Mouse (Mus musculus): ENCODE measurements around the gene Erbin.

Gene Erbin

DNA sequence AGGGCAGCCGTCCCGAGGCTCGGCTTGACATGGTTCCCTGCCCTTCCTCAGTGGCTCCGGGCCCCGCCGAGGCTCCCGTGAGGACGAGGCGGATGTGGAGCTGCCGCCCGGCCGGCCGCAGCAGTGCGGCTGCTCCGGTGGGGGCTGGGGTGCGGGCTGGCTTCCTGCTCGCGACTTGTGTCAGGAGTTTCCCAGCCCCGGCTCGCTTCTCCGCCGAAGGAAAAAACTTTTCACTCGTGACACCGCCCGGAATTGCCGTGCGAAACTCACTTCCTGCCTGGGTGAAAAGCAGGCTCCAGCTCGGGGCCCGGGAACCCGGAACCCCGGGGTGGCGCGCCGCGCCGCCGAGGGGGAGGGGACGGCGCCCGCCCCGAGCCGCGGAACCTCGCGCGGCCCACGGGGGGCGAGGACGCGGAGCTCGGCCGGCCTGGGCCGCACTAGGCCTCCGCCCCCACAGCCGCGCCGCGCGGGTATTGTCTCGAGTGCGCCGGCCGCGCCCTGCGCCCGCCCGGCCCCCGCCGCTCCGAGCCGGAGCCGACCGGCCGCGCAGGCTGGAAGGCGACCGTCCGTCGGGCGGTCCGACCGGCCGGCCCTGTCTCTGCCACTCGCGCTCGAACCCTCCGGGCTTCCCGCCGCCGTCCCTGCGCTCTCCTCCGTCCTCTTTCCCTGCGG is at the start of gene Erbin:
Gene Erbin (minus strand): TSS at position 254 of the 672 bp plus-strand sequence.
- in situ Hi-C loops (cut with MboI, MseI), result no loop called here

DNA sequence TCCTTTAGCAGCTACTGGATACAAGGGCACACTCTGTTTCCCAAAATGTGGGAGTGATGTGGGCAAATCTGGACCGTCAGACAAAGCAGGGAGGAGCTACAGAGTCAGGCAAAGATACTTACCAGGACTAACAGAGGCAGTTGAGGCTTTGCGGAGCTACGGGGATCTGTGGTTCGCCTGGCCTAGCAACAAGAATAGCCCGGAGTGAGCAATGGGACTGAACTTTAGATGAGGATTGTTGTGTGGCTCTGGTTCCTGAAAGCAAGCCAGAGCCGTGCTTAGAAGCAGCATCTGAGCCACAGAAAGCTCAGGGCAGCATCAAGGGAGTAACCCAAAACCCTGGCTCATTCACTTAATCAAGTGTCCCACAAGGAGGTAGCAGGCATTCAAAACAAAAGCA is 49.6 kb upstream of the Erbin start:
- in situ Hi-C loops (cut with MboI, MseI), result loop anchor here (10.0 kb wide), 1 partner anchor 815 kb away; no protein-coding TSS in a partner anchor

DNA sequence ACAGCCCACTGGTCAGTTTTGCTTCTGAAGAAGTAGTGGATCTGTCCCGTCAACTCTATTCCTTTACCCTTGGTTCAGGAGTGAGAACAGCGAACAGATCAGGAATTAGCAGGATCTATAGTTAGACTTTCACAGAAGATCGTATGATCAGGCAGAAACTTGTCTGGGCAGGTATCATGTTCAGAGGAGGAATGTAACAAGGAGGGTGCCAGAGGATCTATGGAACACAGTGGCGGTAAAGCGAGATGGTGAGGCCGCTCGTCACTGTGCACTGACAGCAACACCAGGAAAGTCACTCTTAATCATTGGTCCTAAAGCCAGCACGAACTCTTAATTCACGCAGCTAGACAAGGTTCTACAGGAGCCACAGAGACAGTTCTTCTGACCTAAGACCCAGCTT is 47.7 kb upstream of the Erbin start:
- in situ Hi-C loops (cut with MboI, MseI), result loop anchor here (10.0 kb wide), 1 partner anchor 813 kb away; no protein-coding TSS in a partner anchor

DNA sequence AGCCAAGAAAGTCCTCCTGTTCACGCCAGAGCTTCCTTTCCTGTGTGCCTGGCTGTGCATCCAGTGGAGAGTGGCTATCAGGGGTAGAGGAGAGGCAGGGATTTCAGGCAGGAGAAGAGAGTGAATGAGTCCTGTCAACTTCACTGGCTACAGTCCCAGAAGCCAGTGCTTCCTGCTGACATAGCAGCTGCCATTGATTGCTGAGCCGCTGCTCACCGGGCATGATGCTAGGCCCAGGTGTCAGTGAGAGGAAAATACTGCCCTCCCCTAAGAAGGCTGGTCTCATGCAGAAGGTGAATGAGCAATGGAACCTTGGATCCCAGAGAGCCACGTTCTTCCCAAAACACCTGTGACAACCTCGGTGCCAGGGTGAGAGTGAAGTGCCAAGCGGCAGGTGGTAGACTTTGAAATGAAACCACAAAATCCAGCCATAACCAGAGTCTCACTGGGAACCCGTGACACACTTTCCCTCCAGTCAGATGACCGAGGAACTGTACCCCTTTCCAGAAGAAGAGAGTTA is 46.4 kb upstream of the Erbin start:
- in situ Hi-C loops (cut with MboI, MseI), result loop anchor here (10.0 kb wide), 1 partner anchor 812 kb away; no protein-coding TSS in a partner anchor

DNA sequence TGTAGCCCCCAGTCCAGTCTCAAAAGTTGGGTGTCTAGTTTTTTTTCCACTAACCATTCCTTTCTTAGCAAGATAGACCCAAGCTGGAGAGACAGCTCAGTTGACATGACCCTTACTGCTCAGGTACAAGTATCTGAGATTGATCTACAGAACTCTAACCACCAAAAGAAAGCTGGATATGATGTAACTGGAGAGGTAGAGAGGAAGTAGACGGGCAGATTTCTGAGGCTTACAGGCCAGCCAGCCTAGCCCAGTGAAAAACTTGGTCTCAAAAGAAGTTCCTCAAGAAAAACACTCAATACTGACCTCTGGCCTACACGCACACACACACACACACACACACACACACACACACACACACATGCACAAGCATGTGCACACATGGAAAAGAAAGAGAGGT is 44.9 kb upstream of the Erbin start:
- in situ Hi-C loops (cut with MboI, MseI), result loop anchor here (10.0 kb wide), 1 partner anchor 810 kb away; no protein-coding TSS in a partner anchor

DNA sequence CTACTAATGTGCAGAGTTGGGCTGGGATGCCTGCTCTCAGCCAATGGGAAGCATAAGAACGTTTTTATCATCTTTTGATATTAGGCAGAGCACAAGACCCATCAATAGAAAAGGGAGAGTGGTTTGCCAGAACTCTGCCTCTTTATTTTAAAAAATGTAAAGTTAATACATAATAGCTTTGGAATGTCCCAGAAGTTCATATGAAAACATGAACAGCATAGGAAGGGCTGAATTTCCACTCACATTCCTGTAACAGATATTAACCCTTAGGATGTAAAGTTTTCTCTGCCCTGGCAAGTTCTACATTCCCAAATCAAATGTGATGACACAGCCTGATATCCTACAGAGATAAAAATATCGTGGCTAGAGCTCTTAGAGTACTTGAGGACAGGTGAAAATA is 42.8 kb upstream of the Erbin start:
- in situ Hi-C loops (cut with MboI, MseI), result loop anchor here (10.0 kb wide), 1 partner anchor 808 kb away; no protein-coding TSS in a partner anchor

DNA sequence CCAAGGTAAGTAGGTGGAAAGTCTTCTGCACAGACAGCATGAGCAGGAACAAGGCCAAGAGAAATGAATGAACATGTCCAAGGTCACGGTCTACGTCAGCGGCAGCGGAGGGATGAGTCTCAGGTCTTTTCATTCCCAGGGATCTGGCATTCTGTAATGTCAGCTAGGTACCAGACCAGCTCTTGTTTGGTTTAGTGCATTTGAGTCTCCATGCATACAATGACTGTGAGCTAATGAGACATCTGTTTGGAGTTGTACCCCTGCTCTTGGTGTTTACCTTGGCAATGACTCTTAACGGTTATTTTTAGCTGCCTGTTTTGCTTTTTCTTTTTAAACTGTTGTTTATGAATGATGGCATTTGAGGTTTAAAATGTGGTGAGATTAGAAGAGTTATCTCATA is 39.5 kb upstream of the Erbin start:
- in situ Hi-C loops (cut with MboI, MseI), result loop anchor here (10.0 kb wide), 1 partner anchor 805 kb away; no protein-coding TSS in a partner anchor

DNA sequence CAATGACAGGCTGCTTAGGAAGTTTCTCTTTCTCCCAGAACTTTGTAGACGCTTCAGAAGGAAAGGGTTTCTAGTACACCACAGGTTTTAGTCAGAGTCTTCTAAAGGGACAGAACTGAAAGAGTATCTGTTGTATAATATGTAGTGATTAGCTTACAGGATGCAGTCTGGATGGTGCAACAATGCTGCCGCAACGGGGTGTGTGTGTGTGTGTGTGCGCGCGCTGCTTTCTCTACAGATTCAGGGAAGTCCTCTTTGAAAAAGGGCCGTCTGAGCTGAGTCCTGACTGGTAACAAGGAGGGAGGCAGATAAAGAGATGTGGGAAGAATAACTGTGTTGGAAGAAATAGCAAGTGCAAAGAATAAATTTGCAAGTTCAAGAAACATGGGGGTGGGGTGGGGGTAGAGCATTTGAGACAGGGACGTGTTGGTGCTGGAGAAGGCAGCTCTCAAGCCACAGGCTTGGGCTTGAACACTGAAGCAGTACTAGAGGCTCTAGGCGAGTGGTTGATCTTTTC is 38.4 kb upstream of the Erbin start:
- in situ Hi-C loops (cut with MboI, MseI), result no loop called here

DNA sequence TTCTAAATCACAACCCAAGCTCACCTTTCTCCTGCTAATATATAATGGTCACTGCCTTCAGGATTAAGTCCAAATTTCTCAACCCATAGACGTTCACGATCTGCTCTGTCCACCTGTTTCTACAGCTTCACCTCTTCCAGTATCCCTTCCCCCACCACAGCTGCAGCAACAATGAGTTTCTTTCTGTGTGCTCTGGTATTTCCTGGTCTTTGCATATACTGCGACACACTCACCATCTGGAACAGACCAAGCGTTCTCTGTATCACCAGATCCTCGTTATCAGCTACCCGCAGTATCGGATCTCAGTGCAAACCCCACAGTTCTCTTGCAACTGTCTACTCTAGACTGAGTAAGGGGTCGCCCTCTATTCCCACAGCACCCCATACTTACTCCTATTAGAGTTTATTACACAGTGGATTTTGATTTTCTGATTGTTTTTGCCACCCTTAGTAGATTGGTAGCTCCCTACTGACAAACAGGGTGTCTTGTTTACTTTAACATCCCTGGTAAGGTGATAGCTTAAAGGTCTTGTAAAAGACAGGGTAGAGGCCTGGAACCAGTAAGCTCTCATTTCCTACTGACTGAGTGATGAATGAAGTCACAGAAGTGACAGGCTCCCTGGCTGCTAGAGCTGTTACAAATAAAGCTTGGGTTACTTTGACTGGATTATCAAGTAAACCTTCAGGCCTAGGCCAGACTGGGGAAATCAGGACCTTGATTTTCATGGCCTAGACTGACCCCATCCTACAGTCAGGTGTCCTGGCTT is 37.0 kb upstream of the Erbin start:
- in situ Hi-C loops (cut with MboI, MseI), result no loop called here

DNA sequence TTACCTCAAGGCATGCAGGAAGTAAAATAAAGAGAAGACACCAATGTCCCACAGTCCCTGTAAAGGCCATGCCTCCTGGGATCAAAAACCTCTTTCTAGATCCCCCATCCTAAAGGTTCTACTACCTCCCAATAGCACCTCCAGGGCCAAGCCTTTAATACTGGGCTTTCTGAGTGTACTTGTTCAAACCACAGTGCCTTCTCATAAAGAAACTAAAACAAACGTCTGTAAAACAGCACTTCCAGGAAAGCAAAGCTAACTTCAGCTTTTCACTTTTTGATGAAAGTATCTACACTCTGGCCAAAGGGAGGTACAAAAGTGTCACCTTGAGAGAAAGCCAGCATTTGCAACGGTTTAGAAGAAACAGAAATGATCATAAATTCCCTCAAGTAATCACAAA is 35.3 kb upstream of the Erbin start:
- in situ Hi-C loops (cut with MboI, MseI), result no loop called here

DNA sequence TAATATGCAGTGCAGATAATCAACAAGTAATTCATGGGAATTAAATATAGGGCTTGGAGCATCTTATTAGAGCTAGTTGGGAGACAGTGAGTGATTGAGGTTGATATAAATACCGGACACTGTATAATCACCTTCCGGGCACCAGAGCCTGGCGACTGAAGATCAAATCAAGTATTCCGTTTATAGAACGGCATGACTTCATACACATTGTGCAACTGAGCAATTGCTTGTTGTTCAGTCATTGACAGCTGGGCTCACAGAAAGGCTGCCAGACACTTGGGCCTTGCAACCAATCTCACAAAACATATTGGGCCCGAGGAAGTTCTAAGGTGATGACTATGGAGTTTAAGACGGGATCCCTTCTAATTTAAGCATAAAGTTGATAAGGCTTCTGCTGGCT is 31.1 kb upstream of the Erbin start:
- in situ Hi-C loops (cut with MboI, MseI), result no loop called here

DNA sequence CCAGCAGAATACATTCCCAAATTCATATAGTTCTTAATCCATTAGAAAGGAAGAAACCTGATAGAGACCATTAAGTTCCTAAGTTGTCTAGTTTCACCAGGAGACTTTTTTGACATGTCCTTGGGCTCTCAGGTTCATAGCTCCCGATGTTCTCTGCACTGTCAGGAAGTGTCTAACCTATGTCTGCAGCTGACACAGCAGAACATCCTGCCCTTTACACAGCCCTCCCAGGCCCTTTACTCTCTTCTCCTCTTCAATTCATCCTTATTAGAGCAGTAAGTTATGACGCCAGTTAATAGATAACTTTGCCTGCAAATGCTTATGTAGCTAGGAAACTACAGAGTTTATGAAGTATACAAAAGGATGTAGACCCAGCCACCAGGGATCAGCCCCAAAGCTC is 20.5 kb upstream of the Erbin start:
- in situ Hi-C loops (cut with MboI, MseI), result no loop called here

DNA sequence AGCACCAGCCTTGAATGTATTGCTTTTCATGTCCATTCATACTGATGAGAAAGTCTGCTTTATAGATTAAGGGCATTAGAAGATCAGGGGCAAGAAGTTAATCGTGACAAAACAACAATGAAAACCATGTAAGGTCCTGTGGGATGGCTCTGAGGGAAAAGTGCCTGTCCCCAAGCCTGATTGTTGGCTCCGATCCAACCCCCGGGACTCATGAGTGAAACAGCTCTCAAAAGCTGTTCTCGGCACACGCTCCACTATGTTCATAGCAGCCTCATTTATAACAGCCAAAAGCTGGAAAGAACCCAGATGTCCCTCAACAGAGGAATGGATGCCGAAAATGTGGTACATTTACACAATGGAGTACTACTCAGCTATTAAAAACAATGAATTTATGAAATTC is 4.3 kb upstream of the Erbin start:
- in situ Hi-C loops (cut with MboI, MseI), result no loop called here

DNA sequence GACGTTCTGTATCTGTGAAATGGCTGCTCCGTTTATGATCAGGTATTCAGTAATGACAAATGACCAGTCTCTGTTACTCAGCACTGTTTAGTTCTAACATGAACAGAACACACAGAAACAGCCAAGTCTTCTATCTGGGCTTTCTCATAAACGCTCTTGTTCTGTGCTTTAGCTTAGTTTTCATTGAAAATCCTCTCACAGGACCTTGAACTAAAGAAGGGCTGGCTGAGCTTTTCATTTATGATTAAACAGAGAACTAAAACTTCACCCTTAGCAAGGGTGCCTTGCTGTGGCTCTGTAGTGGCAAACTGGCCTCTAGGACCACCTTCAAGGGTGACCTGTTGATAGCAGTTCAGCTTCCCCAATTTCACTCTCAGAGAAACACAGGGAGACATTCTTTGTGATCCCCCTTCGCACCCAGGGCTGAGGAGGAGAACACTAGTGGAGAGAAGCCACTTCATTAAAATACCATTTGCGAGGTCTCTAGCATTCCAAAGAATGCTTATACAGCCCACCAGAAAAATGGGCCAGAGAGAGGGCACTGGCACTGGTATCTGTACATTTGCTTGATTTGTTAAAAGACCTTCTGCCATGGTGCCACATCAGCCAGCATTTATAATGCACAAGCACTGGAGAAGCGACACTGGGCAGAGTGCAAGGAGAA is 3.2 kb upstream of the Erbin start:
- in situ Hi-C loops (cut with MboI, MseI), result no loop called here

DNA sequence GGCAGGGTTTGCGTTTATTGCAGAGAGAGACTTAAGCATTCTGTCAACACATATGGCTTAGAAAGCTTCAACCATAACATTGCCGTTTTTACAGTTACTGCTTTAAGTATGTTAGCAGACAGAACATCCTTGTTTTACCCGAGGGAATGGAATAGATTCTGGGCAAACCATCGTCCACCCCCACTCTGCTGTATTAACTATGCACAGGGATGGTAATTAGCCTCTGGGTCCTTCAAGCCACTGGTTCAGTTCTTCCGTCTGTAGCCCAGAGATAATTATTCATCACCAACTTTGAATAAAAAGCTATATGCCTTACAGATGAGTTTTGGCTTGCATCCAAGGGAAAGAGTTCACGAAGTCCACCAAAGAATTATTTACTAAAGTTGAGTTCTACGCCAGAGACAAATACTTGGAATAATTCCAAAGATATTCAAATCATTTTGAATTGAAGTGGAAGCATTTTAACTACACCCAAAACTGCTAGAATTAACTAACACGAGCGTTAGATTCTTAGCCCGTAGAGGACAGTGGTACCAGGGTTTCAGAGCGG is 1.6 kb upstream of the Erbin start:
- in situ Hi-C loops (cut with MboI, MseI), result no loop called here

DNA sequence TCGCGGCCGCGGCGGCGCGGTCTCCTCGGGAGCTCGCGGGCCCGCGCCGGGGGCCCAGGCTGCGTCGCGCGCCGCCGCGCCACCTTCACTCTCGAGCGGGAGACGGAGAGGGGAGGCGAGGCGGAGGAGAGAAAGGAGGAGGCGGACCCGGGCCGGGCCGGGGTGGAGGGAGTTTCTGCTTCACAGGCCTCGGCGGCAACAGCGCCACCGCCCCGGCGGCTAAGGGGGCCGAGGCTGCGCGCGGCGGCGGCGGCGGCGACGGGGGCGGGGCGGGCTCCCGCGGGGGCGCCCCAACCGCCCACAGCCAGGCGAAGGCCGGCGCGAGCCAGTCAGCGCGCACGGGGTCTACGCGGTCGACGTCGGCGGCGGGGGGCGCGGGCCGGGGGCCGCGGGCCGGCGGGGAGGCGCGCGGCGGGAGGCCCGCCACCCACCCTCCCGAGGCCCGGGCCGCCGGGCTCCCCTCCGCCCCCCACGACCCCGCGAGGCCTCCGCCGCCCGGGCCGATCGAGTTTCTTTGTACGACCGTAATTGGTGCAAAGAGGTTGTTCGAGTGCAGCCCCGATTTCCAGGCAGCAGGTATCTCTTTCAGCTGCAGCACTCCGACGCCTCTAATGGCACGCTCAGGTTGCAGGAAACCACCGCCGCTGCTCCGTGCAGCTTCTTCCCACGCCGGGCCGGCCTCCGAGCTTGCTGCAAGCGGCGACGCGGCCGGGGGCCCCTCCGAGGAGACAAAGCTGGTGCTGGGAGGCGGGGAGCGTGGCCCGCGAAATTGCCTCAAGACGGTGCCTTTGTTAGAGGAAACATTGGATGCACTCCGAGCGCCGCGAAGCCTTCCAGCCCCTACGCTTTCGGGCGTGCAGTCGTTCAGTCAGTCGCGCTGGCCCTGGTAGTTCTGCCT is 868 bp upstream of the Erbin start:
- in situ Hi-C loops (cut with MboI, MseI), result no loop called here

DNA sequence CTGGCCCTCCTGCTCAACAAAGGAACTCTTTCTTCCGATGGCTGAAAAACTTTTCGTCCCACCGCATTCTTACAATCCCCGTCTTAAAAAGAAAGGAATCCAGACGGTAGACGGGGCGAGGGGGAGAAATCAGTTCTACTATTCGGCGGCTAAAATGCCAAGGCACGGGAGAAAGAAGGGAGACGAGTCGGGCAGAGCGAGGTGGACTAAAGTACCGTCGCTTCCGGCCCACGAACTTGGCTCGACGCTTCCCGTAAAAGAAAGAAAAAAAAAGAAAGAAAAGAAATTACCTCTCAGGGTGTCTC is 406 bp downstream of the Erbin start:
- in situ Hi-C loops (cut with MboI, MseI), result loop anchor here (10.0 kb wide), 1 partner anchor 1085 kb away; no protein-coding TSS in a partner anchor

DNA sequence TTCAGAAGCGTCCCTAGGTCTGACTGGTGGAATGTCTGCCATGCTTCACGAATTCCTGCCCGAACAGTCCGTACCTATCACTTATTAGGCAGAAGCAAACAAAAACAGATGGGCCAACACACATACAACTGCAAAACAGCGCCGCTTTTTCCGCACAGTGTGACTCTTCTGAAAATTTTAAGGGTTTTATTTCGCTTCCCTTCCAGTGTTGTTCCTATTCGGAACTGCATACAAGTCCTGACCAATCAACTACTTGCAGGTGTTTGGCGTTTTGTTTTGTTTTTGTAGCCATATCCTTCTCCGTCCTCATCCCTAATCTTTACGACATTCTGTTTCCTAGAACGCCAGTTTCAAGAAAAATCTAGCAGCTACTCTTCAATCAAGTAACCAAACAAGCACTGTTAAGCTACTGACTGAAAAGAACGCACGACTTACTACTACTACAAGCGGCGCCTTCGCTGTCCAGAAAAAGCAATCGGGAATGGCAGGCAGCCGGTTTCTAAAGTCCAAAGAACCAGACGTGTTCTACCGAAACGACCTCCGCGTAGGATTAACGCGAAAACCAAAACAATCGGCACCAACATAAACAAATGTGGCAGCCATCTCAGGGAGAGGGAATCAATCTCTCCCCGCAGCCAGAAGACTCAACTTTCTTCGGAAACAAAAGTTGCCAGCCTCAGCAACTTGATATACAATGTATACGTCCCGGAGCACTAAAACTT is 919 bp downstream of the Erbin start:
- in situ Hi-C loops (cut with MboI, MseI), result loop anchor here (10.0 kb wide), 1 partner anchor 1085 kb away; no protein-coding TSS in a partner anchor

DNA sequence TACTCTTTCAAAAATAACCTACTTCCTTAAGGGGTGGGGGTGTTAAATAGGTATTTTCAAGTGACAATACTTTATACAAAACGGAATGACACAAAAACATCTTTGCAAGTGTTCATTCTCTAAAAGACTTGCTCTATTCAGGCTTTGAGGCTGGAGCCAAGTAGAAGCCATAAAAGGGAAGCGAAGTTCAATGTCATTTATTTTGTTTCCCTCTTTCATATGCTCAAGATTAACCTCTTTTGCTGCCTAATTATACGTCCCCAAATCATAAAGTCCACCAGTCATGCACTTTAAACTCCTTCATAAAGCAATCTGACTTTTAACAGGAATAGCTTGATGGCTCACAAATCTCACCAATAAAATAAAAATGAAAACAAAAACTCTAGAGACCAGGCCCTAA is 1.9 kb downstream of the Erbin start:
- in situ Hi-C loops (cut with MboI, MseI), result loop anchor here (10.0 kb wide), 1 partner anchor 1086 kb away; no protein-coding TSS in a partner anchor
